Mouse (Mus musculus): ENCODE data around the gene Ppp3r1. TPM values are rescaled to one million over a fixed set of nuclear protein-coding genes. Genes with fewer than 3 reads are reported as not detected.
"Not testable (repeated sequence)": the region's sequence is repeated elsewhere in the genome, so short reads cannot be mapped to it uniquely, and the experiment has no call there.

The Ppp3r1 gene
- polyA plus RNA-seq, 1 experiment from 2014 or later = 78.6 TPM

DNA sequence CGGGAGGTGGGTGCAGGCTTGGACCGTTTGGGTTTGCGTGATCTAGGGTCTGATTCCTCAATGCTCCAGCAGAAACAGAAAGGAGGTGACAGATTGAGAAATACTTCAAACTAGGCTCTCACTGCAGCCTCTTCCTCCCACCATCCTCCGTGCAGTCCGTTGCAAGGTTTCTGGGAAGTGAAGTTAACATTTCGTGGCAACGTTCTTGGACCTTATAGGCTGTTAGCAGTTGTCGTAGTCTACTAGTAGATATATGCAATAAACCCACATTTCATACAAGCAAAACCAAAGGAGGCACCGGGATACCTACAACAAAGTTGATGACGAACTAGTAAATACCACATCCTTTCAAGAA lies 53.1 kb downstream of the Ppp3r1 start:
- Histone ChIP-seq H3K27ac (ENCODE audit: low read depth, low read length) (0 out of 2 replicates have a peak overlapping the region, but pooled peaks have one; percentile 72), H3K27me3 (replicated peaks; ENCODE audit: control insufficient read depth, insufficient read depth, low read length) (no peaks in the 10 kb centered on the region), H3K4me1 (replicated peaks; ENCODE audit: control insufficient read depth, insufficient read depth, low read length) (no peaks in the 10 kb centered on the region), H3K9me3 (ENCODE audit: control insufficient read depth) (no peaks in the 10 kb centered on the region), H3K36me3 (ENCODE audit: control insufficient read depth, insufficient read depth) (peaks cover 2% of the 10 kb centered on the region; the same call in 1 of the 2 replicates), H3K9ac (ENCODE audit: low read depth, low read length) (peak overlapping the region; percentile 63), H3K4me3 (ENCODE audit: low read depth, low read length) (peak overlapping the region; percentile 75), H3K4me2 (replicated peaks; ENCODE audit: low read depth) (peak overlapping the region; percentile 71)
- no peak; the same call in 1 of the 2 replicates for ATAC-seq
- under 1% methylated on average over 10 of the region's 10 CpGs for WGBS
- TF ChIP-seq CTCF (IDR thresholded peaks at IDR 0.05; ENCODE audit: low read depth) = no peak

DNA sequence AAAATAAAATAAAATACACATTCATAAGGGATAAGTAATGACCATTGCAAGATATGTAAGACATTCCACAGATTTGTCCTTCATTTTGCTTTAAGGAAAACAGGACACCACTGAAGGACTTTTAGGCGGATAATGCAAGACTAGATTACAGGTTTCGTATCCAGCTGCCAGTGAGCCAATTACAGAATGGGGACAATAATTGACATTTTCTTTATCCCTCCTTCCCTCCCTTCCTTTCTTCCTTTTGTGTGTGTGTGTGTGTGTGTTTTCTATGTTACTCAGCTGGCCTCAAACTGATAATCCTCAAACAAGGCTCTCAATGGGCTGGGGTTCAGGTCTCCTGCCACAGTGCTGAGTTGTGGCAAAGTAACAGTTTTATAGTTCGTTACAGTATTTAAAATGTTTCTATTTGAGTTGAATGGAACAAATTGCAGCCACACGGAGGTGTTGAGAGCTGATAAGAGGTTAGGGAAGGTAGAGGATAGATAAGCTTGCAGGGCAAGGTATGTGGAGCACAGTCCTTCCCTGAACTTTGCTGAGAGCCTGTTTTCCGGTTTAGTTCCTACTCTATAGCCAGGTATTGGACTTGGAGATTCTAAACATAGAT lies 53.9 kb downstream of the Ppp3r1 start:
- Histone ChIP-seq H3K27me3 (replicated peaks; ENCODE audit: control insufficient read depth, insufficient read depth, low read length) (no peaks in the 10 kb centered on the region), H3K4me3 (ENCODE audit: low read depth, low read length) (no peak overlapping the region), H3K9me3 (ENCODE audit: control insufficient read depth) (no peaks in the 10 kb centered on the region), H3K4me2 (replicated peaks; ENCODE audit: low read depth) (peak overlapping the region; percentile 71), H3K36me3 (ENCODE audit: control insufficient read depth, insufficient read depth) (no peaks in the 10 kb centered on the region), H3K4me1 (replicated peaks; ENCODE audit: control insufficient read depth, insufficient read depth, low read length) (no peaks in the 10 kb centered on the region), H3K9ac (ENCODE audit: low read depth, low read length) (no peak overlapping the region), H3K27ac (ENCODE audit: low read depth, low read length) (no peak overlapping the region)
- ATAC-seq = no peak
- TF ChIP-seq CTCF (IDR thresholded peaks at IDR 0.05; ENCODE audit: low read depth) = no peak
- 43% methylated on average over 5 of the region's 5 CpGs for WGBS

- no peak for ATAC-seq
- TF ChIP-seq CTCF (IDR thresholded peaks at IDR 0.05; ENCODE audit: low read depth) = no peak
Measured at GRCm38 (mm10) chr11:17215475-17215874, 56.4 kb downstream of the Ppp3r1 start.

GRCm38 (mm10) chr11:17221126-17221525 lies 62.1 kb downstream of the Ppp3r1 start:
- Histone ChIP-seq H3K4me2 (replicated peaks; ENCODE audit: low read depth) (no peak overlapping the region), H3K36me3 (ENCODE audit: control insufficient read depth, insufficient read depth) (peaks cover 27% of the 10 kb centered on the region; the same call in 1 of the 2 replicates), H3K27me3 (replicated peaks; ENCODE audit: control insufficient read depth, insufficient read depth, low read length) (no peaks in the 10 kb centered on the region), H3K4me1 (replicated peaks; ENCODE audit: control insufficient read depth, insufficient read depth, low read length) (no peaks in the 10 kb centered on the region), H3K9me3 (ENCODE audit: control insufficient read depth) (no peaks in the 10 kb centered on the region), H3K4me3 (ENCODE audit: low read depth, low read length) (no peak overlapping the region), H3K9ac (ENCODE audit: low read depth, low read length) (no peak overlapping the region), H3K27ac (ENCODE audit: low read depth, low read length) (no peak overlapping the region)
- TF ChIP-seq CTCF (IDR thresholded peaks at IDR 0.05; ENCODE audit: low read depth) = no peak
- no peak for ATAC-seq
- 97% methylated on average over 8 of the region's 8 CpGs for WGBS

More at GRCm38 (mm10) chr11:17215475-17215874, 56.4 kb downstream of the Ppp3r1 start:
- Histone ChIP-seq H3K36me3 (ENCODE audit: control insufficient read depth, insufficient read depth) (no peaks in the 10 kb centered on the region), H3K27me3 (replicated peaks; ENCODE audit: control insufficient read depth, insufficient read depth, low read length) (no peaks in the 10 kb centered on the region), H3K9ac (ENCODE audit: low read depth, low read length) (no peak overlapping the region), H3K4me2 (replicated peaks; ENCODE audit: low read depth) (no peak overlapping the region), H3K27ac (ENCODE audit: low read depth, low read length) (no peak overlapping the region), H3K9me3 (ENCODE audit: control insufficient read depth) (no peaks in the 10 kb centered on the region), H3K4me1 (replicated peaks; ENCODE audit: control insufficient read depth, insufficient read depth, low read length) (no peaks in the 10 kb centered on the region), H3K4me3 (ENCODE audit: low read depth, low read length) (no peak overlapping the region)
- 78% methylated on average over 3 of the region's 3 CpGs for WGBS

GRCm38 (mm10) chr11:17232792-17233191 lies 73.7 kb downstream of the Ppp3r1 start:
- ATAC-seq = no peak
- Histone ChIP-seq H3K4me1 (replicated peaks; ENCODE audit: control insufficient read depth, insufficient read depth, low read length) (no peaks in the 10 kb centered on the region), H3K36me3 (ENCODE audit: control insufficient read depth, insufficient read depth) (peaks cover 29% of the 10 kb centered on the region), H3K27ac (ENCODE audit: low read depth, low read length) (no peak overlapping the region), H3K4me2 (replicated peaks; ENCODE audit: low read depth) (no peak overlapping the region), H3K4me3 (ENCODE audit: low read depth, low read length) (no peak overlapping the region), H3K27me3 (replicated peaks; ENCODE audit: control insufficient read depth, insufficient read depth, low read length) (no peaks in the 10 kb centered on the region), H3K9ac (ENCODE audit: low read depth, low read length) (no peak overlapping the region), H3K9me3 (ENCODE audit: control insufficient read depth) (no peaks in the 10 kb centered on the region)
- no peak for TF ChIP-seq CTCF (IDR thresholded peaks at IDR 0.05; ENCODE audit: low read depth)
- whole genome bisulfite sequencing = 75% methylated on average over 5 of the region's 5 CpGs

GRCm38 (mm10) chr11:17236449-17237037 lies 77.5 kb downstream of the Ppp3r1 start:
- Histone ChIP-seq H3K9me3 (ENCODE audit: control insufficient read depth) (no peaks in the 10 kb centered on the region), H3K4me1 (replicated peaks; ENCODE audit: control insufficient read depth, insufficient read depth, low read length) (no peaks in the 10 kb centered on the region), H3K4me3 (ENCODE audit: low read depth, low read length) (no peak overlapping the region), H3K27ac (ENCODE audit: low read depth, low read length) (no peak overlapping the region), H3K4me2 (replicated peaks; ENCODE audit: low read depth) (no peak overlapping the region), H3K27me3 (replicated peaks; ENCODE audit: control insufficient read depth, insufficient read depth, low read length) (no peaks in the 10 kb centered on the region), H3K36me3 (ENCODE audit: control insufficient read depth, insufficient read depth) (peaks cover 17% of the 10 kb centered on the region), H3K9ac (ENCODE audit: low read depth, low read length) (no peak overlapping the region)
- TF ChIP-seq CTCF (IDR thresholded peaks at IDR 0.05; ENCODE audit: low read depth) = no peak
- no peak for ATAC-seq
- whole genome bisulfite sequencing = 71% methylated on average over 5 of the region's 5 CpGs

DNA sequence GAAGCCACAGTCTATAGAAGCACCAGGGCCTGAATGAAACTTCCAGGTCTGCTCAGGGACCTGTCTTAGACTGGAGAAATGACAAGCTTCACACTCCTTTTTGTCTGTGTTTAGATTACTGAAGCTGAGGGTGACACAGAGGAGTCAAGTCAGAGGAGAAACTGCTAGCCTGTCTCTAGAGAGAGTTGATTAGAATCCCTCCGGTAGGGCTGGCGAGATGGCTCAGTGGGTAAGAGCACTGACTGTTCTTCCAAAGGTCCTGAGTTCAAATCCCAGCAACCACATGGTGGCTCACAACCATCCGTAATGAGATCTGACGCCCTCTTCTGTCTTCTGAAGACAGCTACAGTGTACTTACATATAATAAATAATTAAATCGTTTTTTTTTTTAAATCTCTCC lies 79.5 kb downstream of the Ppp3r1 start:
- not testable (repeated sequence) for H3K4me2 ChIP-seq (replicated peaks; ENCODE audit: low read depth); H3K9ac ChIP-seq (ENCODE audit: low read depth, low read length); H3K27ac ChIP-seq (ENCODE audit: low read depth, low read length); H3K4me1 ChIP-seq (replicated peaks; ENCODE audit: control insufficient read depth, insufficient read depth, low read length); H3K4me3 ChIP-seq (ENCODE audit: low read depth, low read length); H3K36me3 ChIP-seq (ENCODE audit: control insufficient read depth, insufficient read depth); ATAC-seq; H3K27me3 ChIP-seq (replicated peaks; ENCODE audit: control insufficient read depth, insufficient read depth, low read length); H3K9me3 ChIP-seq (ENCODE audit: control insufficient read depth)
- 91% methylated on average over 5 of the region's 5 CpGs for WGBS

Measured in intestine, postnatal 0 days (tissue).